Mouse (Mus musculus) neural tube, embryonic 12.5 days (tissue): ENCODE results near the gene Ablim1. TPM values are rescaled to one million over a fixed set of nuclear protein-coding genes. Genes with fewer than 3 reads are reported as not detected.

ENCODE experiments used
- ATAC-seq: fragments of 200-750 bp; cut with Nextera tagmentation; 2 replicates; pipeline ENCODE4 v1.8.0; 2017; ENCODE audit warnings: low read depth, mild to moderate bottlenecking, moderate TSS enrichment, moderate library complexity; ENCODE audit not compliant: low FRiP score
- H3K27ac ChIP-seq: fragments of 300-500 bp; sonication (generic); 2 replicates; pipeline ENCODE4 v1.5.1; 2016
- H3K27me3 ChIP-seq: fragments of 300-500 bp; sonication (generic); replicated peaks from 2 replicates; pipeline ENCODE4 v1.6.1; 2016; ENCODE audit warnings: mild to moderate bottlenecking
- H3K36me3 ChIP-seq: fragments of 300-500 bp; sonication (generic); 2 replicates; pipeline ENCODE4 v1.6.1; 2016; ENCODE audit warnings: mild to moderate bottlenecking
- H3K4me1 ChIP-seq: fragments of 300-500 bp; sonication (generic); 2 replicates; pipeline ENCODE4 v1.6.1; 2016
- H3K4me2 ChIP-seq: fragments of 300-500 bp; sonication (generic); replicated peaks from 2 replicates; pipeline ENCODE4 v1.6.1; 2016; ENCODE audit warnings: mild to moderate bottlenecking
- H3K4me3 ChIP-seq: fragments of 300-500 bp; sonication (generic); 2 replicates; pipeline ENCODE4 v1.5.1; 2016
- H3K9ac ChIP-seq: fragments of 300-500 bp; sonication (generic); 2 replicates; pipeline ENCODE4 v1.6.1; 2016; ENCODE audit warnings: mild to moderate bottlenecking
- H3K9me3 ChIP-seq: fragments of 300-500 bp; sonication (generic); 2 replicates; pipeline ENCODE4 v1.6.1; 2016; ENCODE audit warnings: mild to moderate bottlenecking
- WGBS: fragments of 180-500 bp; shearing (Covaris S2); methylation state at CpG from one replicate; pipeline ENCODE4 v1.1.7; 2016; 5-methylcytosine and 5-hydroxymethylcytosine counted together
- polyA plus RNA-seq: library from polyadenylated mRNA; unstranded; fragments of >200 nt; fragmentation: Nextera tagmentation; extraction: Ambion mirVana; gene quantifications from 2 replicates; pipeline ENCODE4 v1.2.1, GENCODE M21; 2016

Gene Ablim1
- polyA plus RNA-seq, 1 experiment from 2014 or later, result 34.9 TPM

DNA sequence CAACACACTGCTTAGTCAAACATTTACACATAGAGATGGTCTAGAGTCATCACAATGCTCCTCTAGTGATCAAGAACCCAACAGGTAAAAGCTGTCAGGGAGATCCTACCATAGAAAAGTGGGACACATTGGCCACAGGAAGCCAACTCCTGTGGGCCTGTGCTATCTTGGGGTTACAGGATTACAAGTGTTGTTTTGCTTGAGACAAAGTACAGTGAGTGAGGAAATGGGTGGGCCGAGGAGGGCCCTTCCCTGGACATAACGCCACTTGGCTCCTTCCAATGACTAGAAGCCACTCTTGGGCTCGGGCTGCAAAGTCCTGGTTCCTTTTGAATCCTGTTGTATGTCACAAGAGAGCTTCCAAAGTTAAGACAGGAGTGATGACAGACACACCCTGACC is 129.7 kb downstream of the Ablim1 start:
- Histone ChIP-seq H3K4me2 (no peak overlapping the region), H3K36me3 (no peaks in the 10 kb centered on the region), H3K27me3 (no peaks in the 10 kb centered on the region), H3K9me3 (no peaks in the 10 kb centered on the region), H3K4me3 (no peak overlapping the region), H3K9ac (no peak overlapping the region), H3K4me1 (no peaks in the 10 kb centered on the region), H3K27ac (no peak overlapping the region)
- ATAC-seq, result no peak
- 89% methylated on average over 3 of the region's 3 CpGs for WGBS

DNA sequence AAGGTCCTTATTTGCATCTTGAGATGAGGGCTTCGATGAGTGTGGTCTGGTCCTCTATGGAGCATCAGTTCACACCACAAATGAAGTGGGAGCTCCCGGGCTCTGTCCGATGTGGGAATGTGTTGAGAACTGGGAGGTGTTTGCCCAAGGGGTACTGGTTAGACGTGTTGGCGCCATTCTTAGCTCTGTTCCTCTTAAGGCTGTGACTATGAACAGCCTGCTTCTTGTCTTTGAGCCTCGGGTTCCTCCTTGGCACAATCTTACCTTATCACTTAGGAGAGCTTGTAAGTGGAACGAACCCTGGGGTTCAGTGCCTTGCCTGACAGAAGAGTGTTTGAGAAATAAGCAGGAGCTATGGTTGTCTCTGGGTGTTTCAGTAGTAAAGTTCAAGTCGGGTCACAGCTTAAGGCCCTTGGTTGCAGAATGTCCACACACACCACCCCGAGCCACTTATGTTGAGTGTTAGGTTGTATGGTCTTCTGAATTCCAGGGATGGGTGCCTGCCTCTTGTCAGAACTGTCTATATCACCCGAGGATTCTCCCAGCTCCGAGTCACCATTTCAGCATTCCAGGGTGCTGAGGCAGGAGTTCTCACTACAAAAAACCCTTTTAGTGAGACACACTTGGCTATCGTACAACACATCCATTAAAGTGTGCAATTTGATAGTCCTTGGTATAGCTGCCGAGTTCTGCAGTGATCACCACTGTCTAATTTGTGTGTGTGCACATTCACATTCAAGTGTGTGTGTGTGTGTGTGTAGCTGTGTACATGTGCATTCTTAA is 131.6 kb downstream of the Ablim1 start:
- H3K4me1 ChIP-seq, result no peaks in the 10 kb centered on the region
- ATAC-seq, result no peak
- H3K4me3 ChIP-seq, result no peak overlapping the region
- no peaks in the 10 kb centered on the region for H3K36me3 ChIP-seq
- 92% methylated on average over 13 of the region's 13 CpGs for WGBS
- H3K9ac ChIP-seq, result no peak overlapping the region
- H3K9me3 ChIP-seq, result no peaks in the 10 kb centered on the region
- no peak overlapping the region for H3K4me2 ChIP-seq
- H3K27me3 ChIP-seq, result no peaks in the 10 kb centered on the region
- no peak overlapping the region for H3K27ac ChIP-seq

DNA sequence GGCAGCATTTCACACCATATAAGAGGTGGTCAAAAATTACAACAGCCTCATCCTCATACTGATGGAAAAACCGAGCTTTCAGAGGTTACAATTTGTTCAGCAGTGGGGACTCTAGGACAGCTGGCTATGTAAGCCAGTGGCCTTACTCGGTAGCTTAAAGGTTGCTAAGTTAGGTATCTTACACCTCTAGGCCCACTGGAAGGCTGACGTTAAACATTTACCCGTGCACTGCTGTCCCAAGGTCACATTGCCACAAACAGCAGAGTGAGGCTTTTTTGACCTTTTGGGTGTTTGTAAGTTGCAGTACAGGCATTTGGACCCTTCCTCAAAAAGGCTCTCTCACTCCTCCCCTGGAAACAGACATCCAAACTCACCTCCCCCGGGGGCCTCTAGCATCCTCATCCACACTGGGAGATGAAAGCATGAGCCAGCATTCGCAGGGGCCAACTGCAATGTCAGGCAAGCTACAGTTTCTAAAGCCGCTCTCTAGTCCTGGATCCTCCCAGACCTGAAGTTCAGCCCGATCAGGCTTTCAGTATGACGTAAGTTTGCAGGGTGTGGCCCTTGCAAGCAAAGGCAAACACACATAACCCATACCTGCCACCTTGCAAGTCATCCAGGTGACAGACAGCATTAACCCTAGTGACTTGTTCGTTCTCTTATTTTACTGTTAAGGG is 132.7 kb downstream of the Ablim1 start:
- WGBS, result 90% methylated on average over 10 of the region's 10 CpGs
- no peak overlapping the region for H3K4me3 ChIP-seq
- no peak overlapping the region for H3K27ac ChIP-seq
- ATAC-seq, result no peak
- H3K27me3 ChIP-seq, result no peaks in the 10 kb centered on the region
- H3K9ac ChIP-seq, result no peak overlapping the region
- no peaks in the 10 kb centered on the region for H3K9me3 ChIP-seq
- H3K4me2 ChIP-seq, result no peak overlapping the region
- no peaks in the 10 kb centered on the region for H3K4me1 ChIP-seq
- no peaks in the 10 kb centered on the region for H3K36me3 ChIP-seq

DNA sequence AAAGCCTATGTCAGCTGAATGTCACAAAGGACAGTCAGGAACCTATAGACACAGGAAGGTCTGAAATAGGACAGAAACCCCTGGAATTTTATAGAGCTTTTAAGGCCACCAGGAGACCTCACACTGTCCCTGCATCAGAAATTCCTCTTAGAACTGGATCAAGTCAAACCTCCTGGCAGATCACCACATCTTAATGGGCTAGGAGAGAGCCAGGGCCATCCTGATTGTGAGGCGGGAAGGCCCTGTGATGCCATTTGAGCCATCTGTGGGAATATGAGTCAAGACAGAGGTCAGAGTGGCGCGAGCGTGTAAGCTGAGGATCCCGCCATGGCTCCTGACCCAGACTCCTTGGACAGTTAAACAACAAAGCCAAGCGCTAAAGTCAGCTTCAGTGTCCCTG is 133.4 kb downstream of the Ablim1 start:
- H3K4me3 ChIP-seq, result no peak overlapping the region
- WGBS, result 89% methylated on average over 6 of the region's 6 CpGs
- no peaks in the 10 kb centered on the region for H3K36me3 ChIP-seq
- H3K9ac ChIP-seq, result no peak overlapping the region
- ATAC-seq, result no peak
- H3K27me3 ChIP-seq, result no peaks in the 10 kb centered on the region
- no peaks in the 10 kb centered on the region for H3K9me3 ChIP-seq
- H3K4me1 ChIP-seq, result no peaks in the 10 kb centered on the region
- no peak overlapping the region for H3K27ac ChIP-seq
- H3K4me2 ChIP-seq, result no peak overlapping the region

DNA sequence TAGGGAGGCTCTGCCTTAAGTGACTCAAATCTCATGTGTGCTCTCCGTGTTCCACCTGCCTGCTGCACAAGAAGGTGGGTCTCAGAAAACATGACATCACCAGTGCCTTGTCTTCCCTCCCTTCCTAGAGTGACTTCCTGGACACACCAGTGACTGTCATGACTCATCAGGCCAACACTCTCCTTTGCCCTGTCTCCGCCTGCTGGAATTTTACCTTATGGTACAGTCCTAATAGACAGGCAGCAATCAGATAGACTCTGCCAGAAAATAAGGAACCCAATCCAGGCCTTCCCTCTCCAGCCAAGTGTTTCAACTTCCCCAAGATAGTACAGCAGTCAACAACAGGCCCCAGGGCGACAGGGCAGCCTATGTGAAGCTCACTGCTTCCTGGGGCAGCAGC is 133.8 kb downstream of the Ablim1 start:
- Histone ChIP-seq H3K36me3 (no peaks in the 10 kb centered on the region), H3K9ac (no peak overlapping the region), H3K27ac (no peak overlapping the region), H3K4me1 (no peaks in the 10 kb centered on the region), H3K27me3 (no peaks in the 10 kb centered on the region), H3K9me3 (no peaks in the 10 kb centered on the region), H3K4me2 (no peak overlapping the region), H3K4me3 (no peak overlapping the region)
- no peak for ATAC-seq
- 90% methylated on average over 3 of the region's 3 CpGs for WGBS

DNA sequence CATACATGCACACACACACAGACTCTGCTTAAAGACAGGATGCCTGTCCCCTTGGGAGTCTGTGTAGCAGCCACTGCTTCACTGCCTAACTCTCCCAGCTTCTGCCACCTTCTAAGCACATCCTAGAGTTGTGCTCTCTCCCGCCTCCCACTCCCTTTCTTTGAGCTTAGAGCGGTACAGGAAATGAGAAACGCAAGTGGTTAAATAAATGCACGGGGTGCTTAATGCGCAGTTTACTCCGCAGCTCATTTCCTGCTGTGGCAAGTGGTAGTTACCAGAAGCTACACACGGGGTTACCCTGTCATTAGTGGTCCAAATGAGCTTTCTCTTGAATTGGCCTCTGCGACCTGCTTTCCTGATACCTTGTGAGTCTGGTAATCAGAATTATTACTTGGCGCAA is 134.4 kb downstream of the Ablim1 start:
- no peak for ATAC-seq

DNA sequence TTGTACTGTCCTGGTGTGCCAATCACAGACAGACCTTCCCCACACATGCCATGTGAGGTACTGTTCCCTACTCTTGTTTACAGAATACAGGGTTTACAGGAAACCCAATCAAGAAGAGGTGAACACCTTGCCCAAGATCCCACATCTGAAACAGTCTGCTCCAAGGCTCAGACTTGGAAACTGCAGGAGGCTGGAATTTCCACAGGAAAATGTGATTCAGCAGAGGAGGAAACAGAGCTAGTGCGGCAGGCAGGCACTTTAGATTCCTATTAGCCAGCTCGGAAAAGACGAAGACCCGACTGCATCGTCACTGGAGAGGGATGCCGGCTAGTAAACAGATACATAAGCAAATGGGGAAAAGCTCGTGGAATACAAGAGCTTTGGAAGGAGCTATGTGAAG is 135.4 kb downstream of the Ablim1 start:
- no peak overlapping the region for H3K9ac ChIP-seq
- H3K36me3 ChIP-seq, result no peaks in the 10 kb centered on the region
- H3K9me3 ChIP-seq, result no peaks in the 10 kb centered on the region
- no peak overlapping the region for H3K4me2 ChIP-seq
- WGBS, result 81% methylated on average over 7 of the region's 7 CpGs
- H3K4me1 ChIP-seq, result no peaks in the 10 kb centered on the region
- H3K27me3 ChIP-seq, result no peaks in the 10 kb centered on the region
- no peak for ATAC-seq
- no peak overlapping the region for H3K4me3 ChIP-seq
- no peak overlapping the region for H3K27ac ChIP-seq

More for the DNA sequence above, 134.4 kb downstream of the Ablim1 start:
- Histone ChIP-seq H3K36me3 (no peaks in the 10 kb centered on the region), H3K27me3 (no peaks in the 10 kb centered on the region), H3K9ac (no peak overlapping the region), H3K4me2 (no peak overlapping the region), H3K4me3 (no peak overlapping the region), H3K9me3 (no peaks in the 10 kb centered on the region), H3K27ac (no peak overlapping the region), H3K4me1 (no peaks in the 10 kb centered on the region)
- WGBS, result 75% methylated on average over 9 of the region's 9 CpGs

DNA sequence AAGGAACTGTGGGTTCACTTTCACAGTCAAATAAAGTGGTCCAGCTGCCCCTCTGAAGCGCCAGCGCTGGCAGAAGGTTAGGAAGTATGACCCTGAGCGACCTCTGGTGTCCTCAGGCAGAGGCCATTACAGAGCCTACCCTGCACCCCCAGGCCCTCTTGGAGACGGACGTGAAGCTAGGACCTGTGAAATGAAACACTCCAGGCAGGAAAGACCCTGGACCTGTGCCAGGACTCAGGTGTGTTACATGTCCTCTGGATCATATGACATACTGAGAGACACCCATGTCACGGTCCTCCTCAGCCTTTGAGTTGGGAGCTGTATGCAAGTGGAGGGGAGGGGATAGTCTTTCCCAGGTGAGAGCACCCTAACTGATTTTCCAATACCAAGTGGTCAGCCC is 137.4 kb downstream of the Ablim1 start:
- Histone ChIP-seq H3K9me3 (no peaks in the 10 kb centered on the region), H3K4me3 (no peak overlapping the region), H3K4me1 (no peaks in the 10 kb centered on the region), H3K27me3 (no peaks in the 10 kb centered on the region), H3K9ac (no peak overlapping the region), H3K4me2 (no peak overlapping the region), H3K36me3 (no peaks in the 10 kb centered on the region), H3K27ac (no peak overlapping the region)
- WGBS, result 73% methylated on average over 6 of the region's 6 CpGs
- ATAC-seq, result no peak

DNA sequence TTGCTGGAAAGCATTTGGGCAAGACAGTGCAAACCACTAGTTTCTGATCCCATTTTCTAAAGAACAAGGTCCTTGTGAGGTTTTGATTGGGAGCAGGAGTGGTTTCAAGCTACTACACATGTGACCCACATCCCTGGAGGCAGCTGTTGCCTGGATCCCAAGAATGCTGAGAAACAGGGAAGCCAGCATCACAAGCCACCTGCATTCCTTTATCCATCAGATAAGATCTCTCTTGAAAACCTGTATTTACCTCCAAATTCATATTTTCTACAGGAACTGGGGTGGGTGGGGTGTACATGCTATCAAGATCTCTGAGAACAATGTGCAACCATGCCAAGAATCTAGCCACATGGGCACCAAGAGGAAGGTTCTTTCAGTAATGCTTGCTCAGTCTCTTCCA is 139.6 kb downstream of the Ablim1 start:
- no peak overlapping the region for H3K9ac ChIP-seq
- no peaks in the 10 kb centered on the region for H3K27me3 ChIP-seq
- no peak overlapping the region for H3K4me2 ChIP-seq
- ATAC-seq, result no peak
- no peaks in the 10 kb centered on the region for H3K36me3 ChIP-seq
- no peak overlapping the region for H3K4me3 ChIP-seq
- H3K27ac ChIP-seq, result no peak overlapping the region
- H3K4me1 ChIP-seq, result no peaks in the 10 kb centered on the region
- no peaks in the 10 kb centered on the region for H3K9me3 ChIP-seq

DNA sequence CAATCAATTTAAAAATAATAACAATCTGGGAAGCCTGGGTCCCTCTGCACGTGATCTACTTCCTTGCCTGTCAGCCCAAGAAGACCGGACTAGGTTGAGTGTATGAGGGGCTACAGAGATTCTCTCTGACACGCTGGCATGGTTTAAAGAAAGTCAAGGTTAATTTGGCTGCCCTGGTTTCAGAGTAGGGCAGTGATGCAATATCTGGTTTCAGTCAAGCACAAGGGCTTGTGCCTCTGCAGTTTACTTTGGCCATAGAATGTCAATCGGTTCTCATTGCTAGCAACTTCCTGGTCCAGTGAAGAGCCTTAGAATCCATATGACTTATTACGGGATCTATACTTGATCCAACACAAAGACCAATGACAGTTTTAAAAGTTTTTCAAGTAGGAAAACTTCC is 140.2 kb downstream of the Ablim1 start:
- no peaks in the 10 kb centered on the region for H3K9me3 ChIP-seq
- no peak overlapping the region for H3K27ac ChIP-seq
- no peaks in the 10 kb centered on the region for H3K4me1 ChIP-seq
- 90% methylated on average over 5 of the region's 5 CpGs for WGBS
- no peak overlapping the region for H3K4me2 ChIP-seq
- no peak overlapping the region for H3K4me3 ChIP-seq
- no peak for ATAC-seq
- no peaks in the 10 kb centered on the region for H3K27me3 ChIP-seq
- no peaks in the 10 kb centered on the region for H3K36me3 ChIP-seq
- H3K9ac ChIP-seq, result no peak overlapping the region

DNA sequence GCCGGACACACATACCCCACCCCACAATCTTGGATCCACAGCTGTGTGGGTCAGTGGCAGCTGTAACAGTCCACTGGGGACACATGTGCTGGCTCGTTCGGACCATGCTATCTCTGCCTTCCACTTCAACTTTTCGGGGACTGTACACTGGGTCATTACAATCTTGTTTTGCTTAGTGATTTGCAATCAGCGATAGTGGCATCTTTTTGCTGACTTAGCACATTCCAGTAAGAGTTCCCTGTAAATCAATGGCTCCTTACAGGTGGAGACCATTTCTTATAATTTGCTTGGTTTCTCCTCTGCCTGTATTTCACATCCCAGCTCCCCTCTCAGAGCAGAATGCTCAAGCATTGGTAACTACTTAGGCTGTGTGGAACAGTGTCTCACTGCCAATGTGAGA is 140.7 kb downstream of the Ablim1 start:
- ATAC-seq, result no peak
- Histone ChIP-seq H3K9me3 (no peaks in the 10 kb centered on the region), H3K9ac (no peak overlapping the region), H3K36me3 (no peaks in the 10 kb centered on the region), H3K27ac (no peak overlapping the region), H3K4me2 (no peak overlapping the region), H3K27me3 (no peaks in the 10 kb centered on the region), H3K4me1 (no peaks in the 10 kb centered on the region), H3K4me3 (no peak overlapping the region)
- WGBS, result 82% methylated on average over 5 of the region's 5 CpGs

DNA sequence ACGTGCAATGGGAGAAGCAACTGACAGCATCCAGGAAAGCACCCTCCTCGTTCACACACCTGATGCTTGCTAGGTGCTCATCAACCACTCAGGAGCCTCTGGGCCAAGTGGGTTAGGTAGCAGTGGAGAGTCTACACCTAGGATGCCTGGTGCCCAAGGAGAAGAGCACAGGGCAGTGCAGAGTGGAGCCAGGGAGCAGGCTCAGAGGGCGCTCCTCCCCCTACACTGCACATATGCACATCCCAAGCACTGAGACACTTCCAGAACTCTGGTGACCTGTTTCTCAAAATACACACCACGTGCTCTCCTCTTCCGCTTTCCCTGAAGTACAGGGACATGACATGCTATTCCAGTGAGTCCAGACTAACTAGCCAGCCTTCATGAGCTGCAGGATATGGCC is 142.4 kb downstream of the Ablim1 start:
- ATAC-seq, result no peak
- no peak overlapping the region for H3K4me2 ChIP-seq
- no peaks in the 10 kb centered on the region for H3K4me1 ChIP-seq
- 86% methylated on average over 5 of the region's 5 CpGs for WGBS
- H3K36me3 ChIP-seq, result no peaks in the 10 kb centered on the region
- no peak overlapping the region for H3K4me3 ChIP-seq
- H3K27me3 ChIP-seq, result no peaks in the 10 kb centered on the region
- no peak overlapping the region for H3K27ac ChIP-seq
- H3K9me3 ChIP-seq, result no peaks in the 10 kb centered on the region
- H3K9ac ChIP-seq, result no peak overlapping the region

DNA sequence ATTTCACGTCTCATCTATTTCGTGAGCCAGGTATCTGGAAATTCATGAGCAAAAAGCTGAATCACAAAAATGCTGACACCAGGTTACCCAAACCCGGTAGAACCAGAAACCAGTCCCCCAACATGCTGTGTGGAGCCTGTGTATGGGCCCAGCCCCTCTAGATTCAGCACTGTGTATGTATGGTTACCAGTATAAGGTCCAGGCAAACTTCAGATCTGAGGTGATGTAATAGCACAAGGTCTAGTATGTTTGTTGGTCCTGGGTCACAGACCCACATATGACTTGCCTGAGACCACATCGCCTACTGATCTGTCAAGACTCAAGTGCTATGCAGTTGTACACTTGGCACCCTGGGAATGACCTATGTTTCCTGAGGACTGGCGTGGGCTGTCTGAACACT is 143.8 kb downstream of the Ablim1 start:
- no peak overlapping the region for H3K9ac ChIP-seq
- no peak overlapping the region for H3K27ac ChIP-seq
- no peak overlapping the region for H3K4me2 ChIP-seq
- no peaks in the 10 kb centered on the region for H3K4me1 ChIP-seq
- ATAC-seq, result no peak
- no peak overlapping the region for H3K4me3 ChIP-seq
- no peaks in the 10 kb centered on the region for H3K9me3 ChIP-seq
- no peaks in the 10 kb centered on the region for H3K27me3 ChIP-seq
- 89% methylated on average over 5 of the region's 5 CpGs for WGBS
- H3K36me3 ChIP-seq, result no peaks in the 10 kb centered on the region
